Mouse (Mus musculus): ENCODE results near the gene Fam13c. TPM values are rescaled to one million over a fixed set of nuclear protein-coding genes. Genes with fewer than 3 reads are reported as not detected.

Fam13c gene
- polyA plus RNA-seq, 1 experiment: 27.7 TPM

GRCm38 (mm10) chr10:70506499-70507168 lies 66.4 kb downstream of the Fam13c start:
- Histone ChIP-seq H3K27ac (ENCODE audit: insufficient read depth, low read length) (no peak overlapping the region), H3K4me1 (ENCODE audit: control insufficient read depth, insufficient read depth, low read length) (0 out of 2 replicates have a peak, but pooled peaks cover 1% of the 10 kb centered on the region), H3K4me3 (ENCODE audit: insufficient read depth, low read length) (no peak overlapping the region)
- no peak for TF ChIP-seq POLR2A (IDR thresholded peaks at IDR 0.05; ENCODE audit: extremely low read depth, insufficient read depth, low read length)
- 0 out of 2 replicates have a peak, but pooled peaks have one; percentile 18 for TF ChIP-seq CTCF (IDR thresholded peaks at IDR 0.05; ENCODE audit: extremely low read depth, insufficient read depth, low read length)

DNA sequence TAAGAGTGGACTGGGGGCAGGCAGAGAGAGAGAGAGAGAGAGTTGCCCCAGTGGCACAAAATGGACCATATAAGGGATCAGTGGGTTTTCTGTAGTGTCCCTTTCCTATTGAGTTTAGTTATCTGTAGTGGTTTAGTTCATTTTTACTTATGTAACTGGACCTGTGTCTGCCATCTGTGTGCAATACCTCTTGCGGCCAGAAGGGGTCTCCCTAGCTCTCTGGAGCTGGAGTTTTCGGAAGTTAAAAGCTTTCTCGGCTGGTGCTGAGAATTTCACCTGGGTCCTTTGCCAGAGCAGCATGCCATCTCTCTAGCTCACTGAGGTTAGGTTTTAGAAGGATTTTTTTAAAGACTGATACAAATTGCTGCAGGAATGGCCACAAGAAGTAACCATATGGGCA lies 67.6 kb downstream of the Fam13c start:
- Histone ChIP-seq H3K4me1 (ENCODE audit: control insufficient read depth, insufficient read depth, low read length) (0 out of 2 replicates have a peak, but pooled peaks cover 1% of the 10 kb centered on the region), H3K4me3 (ENCODE audit: insufficient read depth, low read length) (no peak overlapping the region), H3K27ac (ENCODE audit: insufficient read depth, low read length) (no peak overlapping the region)
- TF ChIP-seq POLR2A (IDR thresholded peaks at IDR 0.05; ENCODE audit: extremely low read depth, insufficient read depth, low read length) (no peak), CTCF (IDR thresholded peaks at IDR 0.05; ENCODE audit: extremely low read depth, insufficient read depth, low read length) (0 out of 2 replicates have a peak, but pooled peaks have one; percentile 1)

- no peak for TF ChIP-seq POLR2A (IDR thresholded peaks at IDR 0.05; ENCODE audit: extremely low read depth, insufficient read depth, low read length)
- no peak for TF ChIP-seq CTCF (IDR thresholded peaks at IDR 0.05; ENCODE audit: extremely low read depth, insufficient read depth, low read length)
- H3K27ac ChIP-seq (ENCODE audit: insufficient read depth, low read length): no peak overlapping the region
- H3K4me3 ChIP-seq (ENCODE audit: insufficient read depth, low read length): no peak overlapping the region
- peaks cover 9% of the 10 kb centered on the region for H3K4me1 ChIP-seq (ENCODE audit: control insufficient read depth, insufficient read depth, low read length)
Observed at GRCm38 (mm10) chr10:70514848-70515247, 74.6 kb downstream of the Fam13c start.

DNA sequence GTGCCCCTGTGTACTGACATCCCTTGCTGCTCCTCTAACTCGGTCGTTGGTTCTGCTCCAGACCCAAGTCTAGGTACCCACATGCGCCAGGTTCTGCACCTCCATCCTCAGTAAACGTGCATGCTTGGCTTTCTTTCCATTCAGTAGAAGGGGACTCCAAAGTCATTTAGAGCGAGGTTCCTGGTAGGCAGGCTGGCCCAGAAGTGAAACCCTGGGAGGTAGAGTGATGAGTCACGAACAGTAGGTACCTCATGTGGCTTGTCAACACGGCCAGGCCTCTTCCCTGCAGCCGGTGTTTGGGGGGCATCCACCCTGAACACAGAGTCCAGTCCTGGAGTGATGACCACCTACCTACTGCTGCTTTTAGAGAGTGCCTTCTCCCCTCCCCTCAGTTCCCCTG lies 76.4 kb downstream of the Fam13c start:
- Histone ChIP-seq H3K4me1 (ENCODE audit: control insufficient read depth, insufficient read depth, low read length) (peaks cover 9% of the 10 kb centered on the region), H3K27ac (ENCODE audit: insufficient read depth, low read length) (no peak overlapping the region), H3K4me3 (ENCODE audit: insufficient read depth, low read length) (no peak overlapping the region)
- TF ChIP-seq POLR2A (IDR thresholded peaks at IDR 0.05; ENCODE audit: extremely low read depth, insufficient read depth, low read length) (no peak), CTCF (IDR thresholded peaks at IDR 0.05; ENCODE audit: extremely low read depth, insufficient read depth, low read length) (no peak)

DNA sequence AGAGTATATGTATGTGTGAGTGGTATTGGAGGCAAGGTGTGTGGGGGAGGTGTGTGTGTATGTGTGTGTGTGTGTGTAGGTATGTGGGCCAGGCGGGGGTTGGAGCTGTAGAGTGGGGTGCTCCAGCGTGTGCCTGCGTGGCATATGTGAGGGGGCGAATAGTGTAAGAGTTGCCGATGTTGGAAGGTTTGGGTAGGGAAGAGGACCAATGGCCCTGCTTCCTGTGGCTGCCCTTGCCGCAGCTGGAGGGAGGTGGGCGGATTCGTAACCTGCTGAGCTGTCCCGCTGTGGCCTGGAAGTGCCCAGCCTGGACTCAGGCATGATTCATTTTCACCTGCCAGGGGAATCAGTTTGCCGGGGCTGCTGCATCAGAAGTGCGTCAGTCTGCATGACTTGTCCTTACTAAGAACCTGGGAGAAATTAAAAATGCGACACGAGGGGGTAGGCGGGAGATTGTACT lies 79.4 kb downstream of the Fam13c start:
- peaks cover 9% of the 10 kb centered on the region for H3K4me1 ChIP-seq (ENCODE audit: control insufficient read depth, insufficient read depth, low read length)
- TF ChIP-seq CTCF (IDR thresholded peaks at IDR 0.05; ENCODE audit: extremely low read depth, insufficient read depth, low read length) (no peak), POLR2A (IDR thresholded peaks at IDR 0.05; ENCODE audit: extremely low read depth, insufficient read depth, low read length) (no peak)
- H3K4me3 ChIP-seq (ENCODE audit: insufficient read depth, low read length): peak overlapping the region; percentile 64; the same call in 1 of the 2 replicates
- peak overlapping the region; percentile 24; the same call in 1 of the 2 replicates for H3K27ac ChIP-seq (ENCODE audit: insufficient read depth, low read length)

DNA sequence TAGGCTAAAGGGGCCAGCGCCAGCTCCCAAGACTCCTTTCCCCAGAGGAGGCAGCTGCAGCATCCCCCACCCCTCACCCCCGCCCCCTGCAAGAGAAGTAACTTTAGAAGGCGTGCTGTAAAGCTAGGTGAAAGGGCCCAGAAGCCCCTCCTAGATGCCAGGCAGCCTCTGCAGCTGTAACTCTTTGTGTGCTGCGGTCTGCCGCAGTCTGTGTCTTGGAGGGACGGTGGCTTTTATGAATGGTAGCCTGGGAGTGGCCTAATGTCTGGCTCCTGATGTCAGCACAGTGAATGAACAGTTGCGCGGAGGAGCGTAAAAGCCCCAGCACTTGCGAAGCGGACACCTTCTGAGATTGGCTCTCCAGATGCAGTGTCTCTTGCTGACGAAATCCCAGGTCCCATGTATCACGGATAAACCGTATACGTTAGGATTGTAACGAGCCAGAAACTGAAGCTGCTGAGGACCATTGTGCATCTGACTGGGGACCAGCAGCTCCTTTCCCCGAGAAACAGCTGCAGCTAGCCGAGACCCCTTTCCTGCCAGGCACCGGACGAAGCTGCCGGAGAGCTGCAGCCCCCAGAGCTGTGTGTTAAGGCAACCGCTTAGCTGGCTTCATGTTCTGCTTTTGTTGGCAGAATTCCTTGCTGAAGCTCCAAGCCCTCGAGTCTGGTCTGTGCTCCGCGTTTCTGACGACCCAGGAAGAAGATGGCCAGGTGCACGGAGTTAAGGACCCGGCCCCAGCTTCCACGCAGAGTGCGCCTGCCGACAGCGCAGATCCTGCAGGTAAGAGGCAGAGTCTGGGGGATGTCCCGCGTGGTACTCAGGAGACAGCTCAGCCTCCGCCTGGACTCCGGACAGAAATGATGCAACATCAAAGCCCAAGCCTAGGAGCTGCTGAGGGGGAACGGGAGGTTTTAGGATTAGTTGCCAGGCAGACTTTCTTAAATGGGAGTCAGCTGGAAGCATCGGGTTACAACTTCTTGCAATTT lies 80.2 kb downstream of the Fam13c start:
- peak overlapping the region; percentile 62 for H3K27ac ChIP-seq (ENCODE audit: insufficient read depth, low read length)
- peaks cover 5% of the 10 kb centered on the region for H3K4me1 ChIP-seq (ENCODE audit: control insufficient read depth, insufficient read depth, low read length)
- peak overlapping the region; percentile 64 for H3K4me3 ChIP-seq (ENCODE audit: insufficient read depth, low read length)
- TF ChIP-seq CTCF (IDR thresholded peaks at IDR 0.05; ENCODE audit: extremely low read depth, insufficient read depth, low read length) (no peak), POLR2A (IDR thresholded peaks at IDR 0.05; ENCODE audit: extremely low read depth, insufficient read depth, low read length) (peak; percentile 73; the same call in 1 of the 2 replicates)

DNA sequence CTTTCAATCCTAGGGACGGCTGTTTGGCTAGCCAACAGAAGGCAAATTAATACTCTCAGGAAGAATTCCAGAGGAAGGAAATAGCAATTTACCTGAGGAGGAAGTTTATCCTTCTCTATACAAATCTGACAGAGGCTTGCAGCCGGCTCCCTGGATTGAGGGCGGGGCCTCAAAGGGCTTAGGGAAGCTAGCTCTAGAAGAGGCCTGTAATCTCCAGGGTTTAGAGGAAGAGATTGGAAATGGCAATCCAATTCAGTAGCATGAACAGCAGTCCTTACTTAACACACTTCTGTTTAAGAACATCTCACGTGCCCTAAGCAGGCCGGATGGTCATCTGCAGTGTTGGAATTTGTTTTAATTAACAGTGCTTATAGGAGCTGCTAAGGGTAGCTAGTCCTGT lies 81.1 kb downstream of the Fam13c start:
- H3K4me3 ChIP-seq (ENCODE audit: insufficient read depth, low read length): peak overlapping the region; percentile 64
- H3K4me1 ChIP-seq (ENCODE audit: control insufficient read depth, insufficient read depth, low read length): peaks cover 5% of the 10 kb centered on the region
- peak overlapping the region; percentile 62; the same call in 1 of the 2 replicates for H3K27ac ChIP-seq (ENCODE audit: insufficient read depth, low read length)
- no peak for TF ChIP-seq POLR2A (IDR thresholded peaks at IDR 0.05; ENCODE audit: extremely low read depth, insufficient read depth, low read length)
- no peak for TF ChIP-seq CTCF (IDR thresholded peaks at IDR 0.05; ENCODE audit: extremely low read depth, insufficient read depth, low read length)

- Histone ChIP-seq H3K27ac (ENCODE audit: insufficient read depth, low read length) (0 out of 2 replicates have a peak overlapping the region, but pooled peaks have one; percentile 12), H3K4me1 (ENCODE audit: control insufficient read depth, insufficient read depth, low read length) (peaks cover 15% of the 10 kb centered on the region), H3K4me3 (ENCODE audit: insufficient read depth, low read length) (no peak overlapping the region)
- TF ChIP-seq POLR2A (IDR thresholded peaks at IDR 0.05; ENCODE audit: extremely low read depth, insufficient read depth, low read length) (no peak), CTCF (IDR thresholded peaks at IDR 0.05; ENCODE audit: extremely low read depth, insufficient read depth, low read length) (no peak)
Observed at GRCm38 (mm10) chr10:70530185-70530823, 90.0 kb downstream of the Fam13c start.

DNA sequence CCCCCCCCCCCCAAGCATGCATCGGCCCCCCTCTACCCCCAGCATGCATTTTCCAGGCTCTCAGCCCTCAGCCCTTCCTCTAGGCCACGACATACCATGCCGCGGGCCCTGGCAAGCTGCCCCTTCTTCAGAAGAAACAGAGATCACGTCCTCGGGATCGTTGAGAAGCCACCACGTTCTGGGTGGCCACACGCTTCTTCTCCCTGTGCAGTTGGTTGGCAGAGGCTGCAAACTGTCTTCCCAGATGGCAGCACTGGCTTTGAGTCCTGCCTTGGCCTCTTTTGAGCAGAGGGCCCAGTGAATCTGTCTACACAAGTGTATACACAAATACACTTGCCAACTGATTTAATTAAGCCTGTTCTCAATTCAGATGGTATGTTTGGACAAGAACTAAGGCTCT lies 92.0 kb downstream of the Fam13c start:
- Histone ChIP-seq H3K27ac (ENCODE audit: insufficient read depth, low read length) (no peak overlapping the region), H3K4me1 (ENCODE audit: control insufficient read depth, insufficient read depth, low read length) (peaks cover 15% of the 10 kb centered on the region), H3K4me3 (ENCODE audit: insufficient read depth, low read length) (no peak overlapping the region)
- TF ChIP-seq CTCF (IDR thresholded peaks at IDR 0.05; ENCODE audit: extremely low read depth, insufficient read depth, low read length) (no peak), POLR2A (IDR thresholded peaks at IDR 0.05; ENCODE audit: extremely low read depth, insufficient read depth, low read length) (no peak)

All from cortical plate, adult 2 months (tissue).